Mouse (Mus musculus): ENCODE measurements at regions not wholly inside any gene's neighbourhood (a gene's known extent, or its start where the extent isn't known, plus 50 kb on each side); places are given as distances from the start of the nearest gene placed in this dataset.

GRCm38 (mm10) chr12:88530450-88531143 lies 170.2 kb downstream of the Adck1 start:
- TF ChIP-seq CTCF (IDR thresholded peaks at IDR 0.05; ENCODE audit: low read depth, low read length) (no peak), POLR2A (IDR thresholded peaks at IDR 0.05; ENCODE audit: extremely low read depth, insufficient read depth, low read length) (no peak)

Measured in liver, adult 2 months (tissue).